Mouse (Mus musculus): ENCODE results near the gene Ankrd40. TPM values are rescaled to one million over a fixed set of nuclear protein-coding genes. Genes with fewer than 3 reads are reported as not detected.

The Ankrd40 gene
- polyA plus RNA-seq, 2 experiments: 5.5 to 12.6 TPM

- Histone ChIP-seq H3K9ac (replicated peaks) (no peak overlapping the region), H3K27me3 (ENCODE audit: control insufficient read depth, insufficient read depth, low read length) (no peaks in the 10 kb centered on the region; the same call in 1 of the 2 replicates), H3K4me3 (ENCODE audit: insufficient read depth in 1 of 2, low read depth in 2 of 2, low read length in 2 of 2) (no peak overlapping the region), H3K36me3 (replicated peaks; ENCODE audit: control insufficient read depth, insufficient read depth, low read depth) (no peaks in the 10 kb centered on the region), H3K4me1 (replicated peaks; ENCODE audit: control insufficient read depth in 2 of 2, insufficient read depth in 2 of 2, low read length in 1 of 2) (0 out of 4 replicates have a peak, but pooled peaks cover 0 to 2% of the 10 kb centered on the region in 2 experiments), H3K4me2 (ENCODE audit: low read depth) (no peak overlapping the region), H3K9me3 (ENCODE audit: control insufficient read depth, low read length) (no peaks in the 10 kb centered on the region), H3K27ac (no peak overlapping the region)
- no peak for DNase-seq (ENCODE audit: low read depth in 3 of 3, low spot score in 3 of 3)
- TF ChIP-seq EP300 (IDR thresholded peaks at IDR 0.05; ENCODE audit: low read depth): no peak
- TF ChIP-seq CTCF (IDR thresholded peaks at IDR 0.05; ENCODE audit: low read depth): no peak
- 67% methylated on average over 14 of the region's 14 CpGs for WGBS (ENCODE audit: insufficient replicate concordance)
- ATAC-seq (ENCODE audit: insufficient read depth): no peak
These were observed 33.5 kb downstream of the Ankrd40 start for GRCm38 (mm10) chr11:94361166-94361870.

DNA sequence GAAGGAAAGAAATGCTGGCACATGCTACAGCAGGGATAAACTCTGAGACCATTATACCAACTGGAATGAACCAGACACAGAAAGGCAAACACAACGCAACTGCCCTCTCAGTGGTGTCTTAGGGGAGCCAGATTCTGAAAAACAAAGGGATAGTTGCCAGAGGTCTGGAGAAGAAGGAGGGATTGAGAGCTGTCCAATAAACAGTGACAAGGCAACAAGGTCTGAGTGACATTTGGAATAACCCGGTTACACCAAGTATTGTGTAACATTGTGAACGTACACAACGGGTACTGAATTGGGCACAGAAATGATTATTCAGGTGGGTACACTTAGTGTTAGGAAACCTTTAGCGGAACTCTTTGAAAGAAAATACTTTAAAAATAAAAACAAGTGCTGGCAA lies 34.3 kb downstream of the Ankrd40 start:
- H3K27me3 ChIP-seq (ENCODE audit: control insufficient read depth, insufficient read depth, low read length): no peaks in the 10 kb centered on the region; the same call in 1 of the 2 replicates
- 0 out of 4 replicates have a peak, but pooled peaks cover 0 to 2% of the 10 kb centered on the region in 2 experiments for H3K4me1 ChIP-seq (replicated peaks; ENCODE audit: control insufficient read depth in 2 of 2, insufficient read depth in 2 of 2, low read length in 1 of 2)
- ATAC-seq (ENCODE audit: insufficient read depth) (no peak), DNase-seq (ENCODE audit: low read depth in 3 of 3, low spot score in 3 of 3) (no peak)
- H3K9me3 ChIP-seq (ENCODE audit: control insufficient read depth, low read length): no peaks in the 10 kb centered on the region
- no peak overlapping the region for H3K4me3 ChIP-seq (ENCODE audit: insufficient read depth in 1 of 2, low read depth in 2 of 2, low read length in 2 of 2)
- no peak overlapping the region for H3K4me2 ChIP-seq (ENCODE audit: low read depth)
- H3K36me3 ChIP-seq (replicated peaks; ENCODE audit: control insufficient read depth, insufficient read depth, low read depth): no peaks in the 10 kb centered on the region
- H3K27ac ChIP-seq: no peak overlapping the region
- 78% methylated on average over 5 of the region's 5 CpGs for WGBS (ENCODE audit: insufficient replicate concordance)
- TF ChIP-seq CTCF (IDR thresholded peaks at IDR 0.05; ENCODE audit: low read depth) (no peak), EP300 (IDR thresholded peaks at IDR 0.05; ENCODE audit: low read depth) (no peak)
- H3K9ac ChIP-seq (replicated peaks): no peak overlapping the region

DNA sequence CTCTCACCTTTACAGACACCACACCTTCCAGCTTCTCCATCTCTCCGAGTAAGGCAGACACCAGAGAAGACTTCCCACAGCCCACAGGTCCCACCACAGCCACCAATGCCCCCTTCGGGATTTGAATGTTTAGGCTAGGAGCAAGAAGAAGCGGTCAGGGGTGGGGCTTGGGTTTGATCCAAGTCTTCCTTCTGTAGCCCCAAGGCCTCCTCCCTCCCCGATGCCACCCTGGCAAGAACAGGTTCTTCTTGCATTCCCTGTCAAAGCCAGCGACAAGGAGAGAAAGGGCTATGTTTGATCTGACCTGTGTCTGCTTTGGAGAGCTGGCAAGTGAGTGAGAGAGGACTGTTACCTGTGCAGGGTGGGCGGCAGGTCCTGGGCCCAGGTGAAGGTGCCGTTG lies 35.9 kb downstream of the Ankrd40 start:
- Histone ChIP-seq H3K9ac (replicated peaks) (no peak overlapping the region), H3K27ac (no peak overlapping the region), H3K4me1 (replicated peaks; ENCODE audit: control insufficient read depth in 2 of 2, insufficient read depth in 2 of 2, low read length in 1 of 2) (0 out of 4 replicates have a peak, but pooled peaks cover 0 to 2% of the 10 kb centered on the region in 2 experiments), H3K4me3 (ENCODE audit: insufficient read depth in 1 of 2, low read depth in 2 of 2, low read length in 2 of 2) (no peak overlapping the region), H3K4me2 (ENCODE audit: low read depth) (no peak overlapping the region), H3K27me3 (ENCODE audit: control insufficient read depth, insufficient read depth, low read length) (no peaks in the 10 kb centered on the region; the same call in 1 of the 2 replicates), H3K9me3 (ENCODE audit: control insufficient read depth, low read length) (no peaks in the 10 kb centered on the region), H3K36me3 (replicated peaks; ENCODE audit: control insufficient read depth, insufficient read depth, low read depth) (no peaks in the 10 kb centered on the region)
- TF ChIP-seq EP300 (IDR thresholded peaks at IDR 0.05; ENCODE audit: low read depth) (no peak), CTCF (IDR thresholded peaks at IDR 0.05; ENCODE audit: low read depth) (no peak)
- ATAC-seq (ENCODE audit: insufficient read depth) (no peak), DNase-seq (ENCODE audit: low read depth in 3 of 3, low spot score in 3 of 3) (no peak)
- WGBS (ENCODE audit: insufficient replicate concordance): 66% methylated on average over 7 of the region's 7 CpGs

DNA sequence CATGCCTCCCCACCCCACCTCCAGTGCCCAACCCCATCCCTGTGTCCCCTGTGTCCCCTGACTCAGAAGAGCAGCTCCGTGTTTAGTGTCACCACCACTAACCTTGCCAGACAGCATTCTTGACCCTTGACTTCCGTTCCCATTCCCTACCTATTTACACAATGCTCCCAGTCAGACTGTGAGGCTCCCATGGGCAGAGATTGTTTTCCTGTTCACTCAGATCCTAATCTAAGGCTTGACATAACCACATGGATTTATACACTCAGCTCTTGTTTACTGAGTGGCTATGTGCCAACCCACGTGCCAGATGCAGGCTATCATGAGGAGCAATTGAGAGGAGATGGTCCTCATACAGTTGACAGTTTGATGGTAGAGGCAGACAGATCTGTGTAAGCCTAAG lies 37.5 kb downstream of the Ankrd40 start:
- DNase-seq (ENCODE audit: low read depth in 3 of 3, low spot score in 3 of 3): no peak
- Histone ChIP-seq H3K27ac (no peak overlapping the region), H3K9ac (replicated peaks) (no peak overlapping the region), H3K9me3 (ENCODE audit: control insufficient read depth, low read length) (no peaks in the 10 kb centered on the region), H3K4me3 (ENCODE audit: insufficient read depth in 1 of 2, low read depth in 2 of 2, low read length in 2 of 2) (no peak overlapping the region), H3K4me1 (replicated peaks; ENCODE audit: control insufficient read depth in 2 of 2, insufficient read depth in 2 of 2, low read length in 1 of 2) (peaks cover 0 to 6% of the 10 kb centered on the region in 2 experiments; a peak in 3 of 4 replicates), H3K36me3 (replicated peaks; ENCODE audit: control insufficient read depth, insufficient read depth, low read depth) (no peaks in the 10 kb centered on the region), H3K4me2 (ENCODE audit: low read depth) (no peak overlapping the region), H3K27me3 (ENCODE audit: control insufficient read depth, insufficient read depth, low read length) (no peaks in the 10 kb centered on the region; the same call in 1 of the 2 replicates)
- 54% methylated on average over 3 of the region's 3 CpGs for WGBS (ENCODE audit: insufficient replicate concordance)
- TF ChIP-seq CTCF (IDR thresholded peaks at IDR 0.05; ENCODE audit: low read depth) (no peak), EP300 (IDR thresholded peaks at IDR 0.05; ENCODE audit: low read depth) (no peak)
- ATAC-seq (ENCODE audit: insufficient read depth): no peak

DNA sequence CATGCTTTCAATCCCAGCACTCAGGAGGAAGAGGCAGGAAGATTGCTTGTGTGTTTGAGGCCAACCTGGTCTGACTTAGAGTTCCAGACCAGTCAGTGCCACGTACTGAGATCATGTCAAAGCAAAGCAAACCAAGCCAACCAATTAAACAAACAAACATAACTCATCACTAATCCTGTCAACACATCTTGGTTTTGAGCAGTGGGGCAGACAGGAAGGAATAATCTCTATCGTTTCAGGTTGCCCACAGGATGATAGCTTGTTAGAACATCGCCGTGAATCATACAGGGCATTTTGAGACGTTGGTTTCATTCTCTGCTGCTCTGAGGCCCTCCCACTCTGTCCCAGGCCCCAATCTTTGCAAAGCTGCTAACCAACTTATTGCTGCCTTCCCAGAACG lies 42.2 kb downstream of the Ankrd40 start:
- Histone ChIP-seq H3K4me1 (replicated peaks; ENCODE audit: control insufficient read depth in 2 of 2, insufficient read depth in 2 of 2, low read length in 1 of 2) (peaks cover 0 to 18% of the 10 kb centered on the region in 2 experiments; a peak in 3 of 4 replicates), H3K9ac (replicated peaks) (no peak overlapping the region), H3K27me3 (ENCODE audit: control insufficient read depth, insufficient read depth, low read length) (no peaks in the 10 kb centered on the region), H3K9me3 (ENCODE audit: control insufficient read depth, low read length) (no peaks in the 10 kb centered on the region), H3K4me2 (ENCODE audit: low read depth) (no peak overlapping the region), H3K27ac (no peak overlapping the region), H3K36me3 (replicated peaks; ENCODE audit: control insufficient read depth, insufficient read depth, low read depth) (no peaks in the 10 kb centered on the region), H3K4me3 (ENCODE audit: insufficient read depth in 1 of 2, low read depth in 2 of 2, low read length in 2 of 2) (no peak overlapping the region)
- 26% methylated on average over 6 of the region's 6 CpGs for WGBS (ENCODE audit: insufficient replicate concordance)
- TF ChIP-seq CTCF (IDR thresholded peaks at IDR 0.05; ENCODE audit: low read depth) (no peak), EP300 (IDR thresholded peaks at IDR 0.05; ENCODE audit: low read depth) (no peak)
- no peak for ATAC-seq (ENCODE audit: insufficient read depth)
- DNase-seq (ENCODE audit: low read depth in 3 of 3, low spot score in 3 of 3): no peak
